Mouse (Mus musculus) MEL-GATA-1-ER (cell line): ENCODE results near the gene Spta1.
A peak's percentile ranks its signal among the peaks of the same experiment; 100 is the strongest.

ENCODE experiments used
- DNase-seq: peaks from one replicate; pipeline ENCODE4 v3.0.0-alpha.2; 2012; ENCODE audit warnings: low read depth; ENCODE audit errors: extremely low read depth

Spta1 gene

GRCm38 (mm10) chr1:174251961-174252360 lies 79.4 kb downstream of the Spta1 start, which contains the start of gene Olfr419:
Gene Olfr419, minus strand, starts transcription at chr1:174252061.
- DNase-seq = no peak

- no peak for DNase-seq
Measured at GRCm38 (mm10) chr1:174267816-174268215, 95.2 kb downstream of the Spta1 start.

GRCm38 (mm10) chr1:174269162-174269561 lies 96.6 kb downstream of the Spta1 start:
- peak; percentile 20 for DNase-seq

DNA sequence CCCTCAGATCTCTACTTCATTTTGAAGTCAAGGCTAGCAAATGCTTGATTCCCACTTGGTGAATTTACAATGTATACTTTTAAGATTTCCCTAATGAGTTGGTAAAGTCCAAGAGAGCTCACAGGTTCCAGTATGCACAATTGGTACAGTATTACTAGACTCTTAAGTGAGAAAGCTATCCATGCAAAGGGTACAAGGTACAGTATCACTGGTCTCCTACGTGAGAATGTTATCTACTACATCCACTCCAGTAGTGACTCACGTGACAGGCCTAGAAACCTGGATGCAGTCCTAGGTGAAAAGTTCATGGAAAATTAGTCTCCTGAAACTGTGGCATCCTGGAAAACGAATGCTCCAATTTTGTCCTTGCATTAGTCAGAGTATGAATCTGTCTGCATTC lies 98.1 kb downstream of the Spta1 start:
- DNase-seq = no peak
